Mouse (Mus musculus): ENCODE results near the gene Tescl. TPM values are rescaled to one million over a fixed set of nuclear protein-coding genes. Genes with fewer than 3 reads are reported as not detected.

The Tescl gene
- polyA plus RNA-seq, 1 experiment from 2014 or later: 0.19 TPM

GRCm38 (mm10) chr7:24294763-24295162 is 39.0 kb downstream of the Tescl start:
- Histone ChIP-seq H3K4me1 (replicated peaks) (peaks cover 14% of the 10 kb centered on the region), H3K27ac (no peak overlapping the region), H3K9me3 (no peaks in the 10 kb centered on the region), H3K27me3 (no peaks in the 10 kb centered on the region), H3K4me3 (no peak overlapping the region), H3K36me3 (peaks cover 77% of the 10 kb centered on the region), H3K9ac (no peak overlapping the region), H3K4me2 (no peak overlapping the region)
- 97% methylated on average over 4 of the region's 4 CpGs for WGBS
- no peak for ATAC-seq (ENCODE audit: low FRiP score)

GRCm38 (mm10) chr7:24293061-24293851 is 40.5 kb downstream of the Tescl start:
- Histone ChIP-seq H3K27ac (no peak overlapping the region), H3K27me3 (no peaks in the 10 kb centered on the region), H3K4me2 (no peak overlapping the region), H3K9ac (no peak overlapping the region), H3K4me1 (replicated peaks) (peaks cover 10% of the 10 kb centered on the region), H3K4me3 (no peak overlapping the region), H3K36me3 (peaks cover 90% of the 10 kb centered on the region), H3K9me3 (no peaks in the 10 kb centered on the region)
- ATAC-seq (ENCODE audit: low FRiP score): no peak
- 92% methylated on average over 12 of the region's 12 CpGs for WGBS

GRCm38 (mm10) chr7:24291387-24292090 is 42.2 kb downstream of the Tescl start:
- H3K36me3 ChIP-seq: peaks cover 98% of the 10 kb centered on the region
- no peak overlapping the region for H3K4me2 ChIP-seq
- no peak overlapping the region for H3K4me3 ChIP-seq
- WGBS: 90% methylated on average over 27 of the region's 27 CpGs
- H3K27me3 ChIP-seq: no peaks in the 10 kb centered on the region
- ATAC-seq (ENCODE audit: low FRiP score): no peak
- no peak overlapping the region for H3K9ac ChIP-seq
- no peaks in the 10 kb centered on the region for H3K4me1 ChIP-seq (replicated peaks)
- H3K27ac ChIP-seq: no peak overlapping the region
- H3K9me3 ChIP-seq: no peaks in the 10 kb centered on the region

GRCm38 (mm10) chr7:24290106-24290693 is 43.5 kb downstream of the Tescl start:
- Histone ChIP-seq H3K27me3 (no peaks in the 10 kb centered on the region), H3K4me1 (replicated peaks) (no peaks in the 10 kb centered on the region), H3K27ac (no peak overlapping the region), H3K9ac (no peak overlapping the region), H3K4me3 (no peak overlapping the region), H3K36me3 (peaks cover 86% of the 10 kb centered on the region), H3K9me3 (no peaks in the 10 kb centered on the region), H3K4me2 (no peak overlapping the region)
- no peak for ATAC-seq (ENCODE audit: low FRiP score)
- WGBS: 97% methylated on average over 4 of the region's 4 CpGs

- H3K4me1 ChIP-seq (replicated peaks): no peaks in the 10 kb centered on the region
- H3K4me2 ChIP-seq: no peak overlapping the region
- WGBS: 91% methylated on average over 6 of the region's 6 CpGs
- no peak overlapping the region for H3K27ac ChIP-seq
- no peak for ATAC-seq (ENCODE audit: low FRiP score)
- H3K9ac ChIP-seq: no peak overlapping the region
- H3K4me3 ChIP-seq: no peak overlapping the region
- no peaks in the 10 kb centered on the region for H3K9me3 ChIP-seq
- no peaks in the 10 kb centered on the region for H3K27me3 ChIP-seq
- H3K36me3 ChIP-seq: peaks cover 70% of the 10 kb centered on the region
Measured at GRCm38 (mm10) chr7:24288512-24288911, 45.2 kb downstream of the Tescl start.

GRCm38 (mm10) chr7:24287670-24288069 is 46.1 kb downstream of the Tescl start:
- no peak overlapping the region for H3K4me2 ChIP-seq
- no peak for ATAC-seq (ENCODE audit: low FRiP score)
- no peak overlapping the region for H3K27ac ChIP-seq
- H3K27me3 ChIP-seq: no peaks in the 10 kb centered on the region
- no peaks in the 10 kb centered on the region for H3K4me1 ChIP-seq (replicated peaks)
- no peaks in the 10 kb centered on the region for H3K9me3 ChIP-seq
- no peak overlapping the region for H3K9ac ChIP-seq
- WGBS: 86% methylated on average over 5 of the region's 5 CpGs
- H3K36me3 ChIP-seq: peaks cover 61% of the 10 kb centered on the region
- H3K4me3 ChIP-seq: no peak overlapping the region

- Histone ChIP-seq H3K27me3 (no peaks in the 10 kb centered on the region), H3K9ac (no peak overlapping the region), H3K4me1 (replicated peaks) (no peaks in the 10 kb centered on the region), H3K36me3 (peaks cover 54% of the 10 kb centered on the region), H3K4me3 (no peak overlapping the region), H3K4me2 (no peak overlapping the region), H3K27ac (no peak overlapping the region), H3K9me3 (no peaks in the 10 kb centered on the region)
- no peak for ATAC-seq (ENCODE audit: low FRiP score)
- WGBS: 78% methylated on average over 4 of the region's 4 CpGs
Measured at GRCm38 (mm10) chr7:24286916-24287315, 46.8 kb downstream of the Tescl start.

GRCm38 (mm10) chr7:24286090-24286489 is 47.6 kb downstream of the Tescl start:
- Histone ChIP-seq H3K4me1 (replicated peaks) (no peaks in the 10 kb centered on the region), H3K27ac (no peak overlapping the region), H3K4me3 (no peak overlapping the region), H3K36me3 (peaks cover 45% of the 10 kb centered on the region), H3K9ac (no peak overlapping the region), H3K4me2 (no peak overlapping the region), H3K9me3 (no peaks in the 10 kb centered on the region), H3K27me3 (no peaks in the 10 kb centered on the region)
- 46% methylated on average over 4 of the region's 4 CpGs for WGBS
- no peak for ATAC-seq (ENCODE audit: low FRiP score)

Small RNA genes lying within 50 kb of the gene (microRNA-seq; reads per million reads assigned to microRNA genes)
- not detected for gene Gm27592

Other genes with a start within 250 kb of the Tescl start
- 10.2 and 12.4 TPM in 2 replicates for gene Zfp112, start 221.6 kb downstream of the Tescl start, polyA plus RNA-seq (2015; fragmentation: Nextera tagmentation; extraction: Ambion mirVana)
- 20.0 and 20.8 TPM in 2 replicates for gene Zfp235, start 199.8 kb downstream of the Tescl start, polyA plus RNA-seq (2015; fragmentation: Nextera tagmentation; extraction: Ambion mirVana)
- gene Zfp114, start 158.9 kb downstream of the Tescl start, polyA plus RNA-seq (2015; fragmentation: Nextera tagmentation; extraction: Ambion mirVana): 5.0 and 5.9 TPM in 2 replicates
- gene Zfp111, start 122.5 kb downstream of the Tescl start, polyA plus RNA-seq (2015; fragmentation: Nextera tagmentation; extraction: Ambion mirVana): 5.3 and 5.5 TPM in 2 replicates
- 3.8 and 3.9 TPM in 2 replicates for gene Zfp109, start 96.4 kb downstream of the Tescl start, polyA plus RNA-seq (2015; fragmentation: Nextera tagmentation; extraction: Ambion mirVana)
- gene Zfp108, start 79.1 kb downstream of the Tescl start, polyA plus RNA-seq (2015; fragmentation: Nextera tagmentation; extraction: Ambion mirVana): 4.3 and 5.8 TPM in 2 replicates
- 6.9 and 8.4 TPM in 2 replicates for gene Zfp93, start 63.5 kb downstream of the Tescl start, polyA plus RNA-seq (2015; fragmentation: Nextera tagmentation; extraction: Ambion mirVana)
- 44.1 and 50.3 TPM in 2 replicates for gene Zfp61, start 32.7 kb downstream of the Tescl start, polyA plus RNA-seq (2015; fragmentation: Nextera tagmentation; extraction: Ambion mirVana)
- 18.5 and 20.7 TPM in 2 replicates for gene Zfp94, start 17.3 kb downstream of the Tescl start, polyA plus RNA-seq (2015; fragmentation: Nextera tagmentation; extraction: Ambion mirVana)
- not detected in 2 replicates for gene Lypd5, start 15.3 kb upstream of the Tescl start, polyA plus RNA-seq (2015; fragmentation: Nextera tagmentation; extraction: Ambion mirVana)
- 1.2 and 1.5 TPM in 2 replicates for gene Kcnn4, start 36.3 kb upstream of the Tescl start, polyA plus RNA-seq (2015; fragmentation: Nextera tagmentation; extraction: Ambion mirVana)
- gene Smg9, start 65.7 kb upstream of the Tescl start, polyA plus RNA-seq (2015; fragmentation: Nextera tagmentation; extraction: Ambion mirVana): 31.3 and 35.9 TPM in 2 replicates
- gene Irgc1, start 118.4 kb upstream of the Tescl start, polyA plus RNA-seq (2015; fragmentation: Nextera tagmentation; extraction: Ambion mirVana): not detected in 2 replicates
- gene Plaur, start 128.5 kb upstream of the Tescl start, polyA plus RNA-seq (2015; fragmentation: Nextera tagmentation; extraction: Ambion mirVana): 1.2 and 1.6 TPM in 2 replicates
- gene Cadm4, start 148.1 kb upstream of the Tescl start, polyA plus RNA-seq (2015; fragmentation: Nextera tagmentation; extraction: Ambion mirVana): 67.2 and 67.9 TPM in 2 replicates
- 259 and 270 TPM in 2 replicates for gene Zfp428, start 173.1 kb upstream of the Tescl start, polyA plus RNA-seq (2015; fragmentation: Nextera tagmentation; extraction: Ambion mirVana)
- 1.1 and 1.6 TPM in 2 replicates for gene AC161166.1, start 178.5 kb upstream of the Tescl start, polyA plus RNA-seq (2015; fragmentation: Nextera tagmentation; extraction: Ambion mirVana)
- 21.1 TPM in 2 replicates for gene Irgq, start 196.8 kb upstream of the Tescl start, polyA plus RNA-seq (2015; fragmentation: Nextera tagmentation; extraction: Ambion mirVana)
- not detected in 2 replicates for gene Pinlyp, start 212.2 kb upstream of the Tescl start, polyA plus RNA-seq (2015; fragmentation: Nextera tagmentation; extraction: Ambion mirVana)
- 61.3 and 63.9 TPM in 2 replicates for gene Xrcc1, start 212.4 kb upstream of the Tescl start, polyA plus RNA-seq (2015; fragmentation: Nextera tagmentation; extraction: Ambion mirVana)